Mouse (Mus musculus) hindbrain, postnatal 0 days (tissue): Measurements from ENCODE around the gene Zfp709. TPM values are rescaled to one million over a fixed set of nuclear protein-coding genes. Genes with fewer than 3 reads are reported as not detected.
"Not testable (repeated sequence)": the region's sequence is repeated elsewhere in the genome, so short reads cannot be mapped to it uniquely, and the experiment has no call there.

Experiments used
- ATAC-seq: fragments of 200-750 bp; cut with Nextera tagmentation; 2 replicates; pipeline ENCODE4 v1.8.0; 2017; ENCODE audit warnings: mild to moderate bottlenecking, moderate TSS enrichment, moderate library complexity
- DNase-seq: peaks from one replicate; pipeline ENCODE4 v3.0.0-alpha.2; 2015; ENCODE audit warnings: low spot score
- H3K27ac ChIP-seq: fragments of 300-500 bp; sonication (generic); 2 replicates; pipeline ENCODE4 v1.5.1; 2014; ENCODE audit warnings: mild to moderate bottlenecking
- H3K27me3 ChIP-seq: fragments of 300-500 bp; sonication (generic); 2 replicates; pipeline ENCODE4 v1.6.1; 2014; ENCODE audit warnings: low read length, mixed read lengths; ENCODE audit not compliant: insufficient read depth
- H3K36me3 ChIP-seq: fragments of 300-500 bp; sonication (generic); 2 replicates; pipeline ENCODE4 v1.6.1; 2014; ENCODE audit warnings: low read length, mixed read lengths; ENCODE audit not compliant: insufficient read depth
- H3K4me1 ChIP-seq: fragments of 300-500 bp; sonication (generic); 2 replicates; pipeline ENCODE4 v1.6.1; 2014; ENCODE audit warnings: antibody characterized with exemption, low read length, mixed read lengths; ENCODE audit not compliant: insufficient read depth
- H3K4me2 ChIP-seq: fragments of 300-500 bp; sonication (generic); 2 replicates; pipeline ENCODE4 v1.6.1; 2014; ENCODE audit warnings: low read depth, mild to moderate bottlenecking, low read length, moderate library complexity, mixed read lengths
- H3K4me3 ChIP-seq: fragments of 300-500 bp; sonication (generic); 2 replicates; pipeline ENCODE4 v1.5.1; 2014; ENCODE audit warnings: low read length
- H3K9ac ChIP-seq: fragments of 300-500 bp; sonication (generic); replicated peaks from 2 replicates; pipeline ENCODE4 v1.6.1; 2014; ENCODE audit warnings: mild to moderate bottlenecking, low read length, moderate library complexity, mixed read lengths
- H3K9me3 ChIP-seq: fragments of 300-500 bp; sonication (generic); 2 replicates; pipeline ENCODE4 v1.6.1; 2016; ENCODE audit warnings: low read length, mixed read lengths
- CTCF ChIP-seq: IDR thresholded peaks from 2 replicates; pipeline ENCODE4 v1.5.1; 2016; ENCODE audit warnings: antibody characterized with exemption, control low read depth, low read depth
- WGBS: fragments of 180-500 bp; shearing (Covaris S2); extraction: QIAGEN DNeasy Blood & Tissue Kit; methylation state at CpG from one replicate; pipeline ENCODE4 v1.1.7; 2014; 5-methylcytosine and 5-hydroxymethylcytosine counted together
- polyA plus RNA-seq: library from polyadenylated mRNA; unstranded; fragments of >200 nt; fragmentation: Nextera tagmentation; extraction: Ambion mirVana; gene quantifications from 2 replicates; pipeline ENCODE4 v1.2.1, GENCODE M21; 2015
- total RNA-seq: library from RNA; depleted of rRNA; stranded (reverse); fragments of >200 nt; gene quantifications from 2 replicates; pipeline ENCODE4 v1.2.3, GENCODE M21; 2014

Zfp709 gene
- total and polyA plus RNA-seq, 2 experiments from 2014 or later: 4.2 to 4.3 TPM

- H3K27me3 ChIP-seq, H3K9ac ChIP-seq, H3K4me1 ChIP-seq, H3K27ac ChIP-seq, ATAC-seq, DNase-seq, H3K9me3 ChIP-seq, H3K4me3 ChIP-seq, H3K4me2 ChIP-seq, H3K36me3 ChIP-seq: not testable (repeated sequence)
- WGBS: 80% methylated on average over 7 of the region's 10 CpGs
Measured at GRCm38 (mm10) chr8:71856630-71857328, 25.0 kb upstream of the Zfp709 start.

GRCm38 (mm10) chr8:71857364-71857763 lies 24.5 kb upstream of the Zfp709 start:
- not testable (repeated sequence) for H3K36me3 ChIP-seq, H3K27ac ChIP-seq, DNase-seq, H3K4me3 ChIP-seq, H3K4me2 ChIP-seq, H3K27me3 ChIP-seq, H3K9ac ChIP-seq, H3K4me1 ChIP-seq, H3K9me3 ChIP-seq
- peak; percentile 66; the same call in 1 of the 2 replicates for ATAC-seq
- 69% methylated on average over 2 of the region's 2 CpGs for WGBS

GRCm38 (mm10) chr8:71861551-71861950 lies 20.3 kb upstream of the Zfp709 start:
- not testable (repeated sequence) for H3K4me3 ChIP-seq, ATAC-seq, H3K27ac ChIP-seq, H3K36me3 ChIP-seq, DNase-seq, H3K4me2 ChIP-seq, H3K27me3 ChIP-seq, H3K9ac ChIP-seq, H3K9me3 ChIP-seq, H3K4me1 ChIP-seq
- WGBS: 71% methylated on average over 1 of the region's 1 CpGs

GRCm38 (mm10) chr8:71862038-71862437 lies 19.8 kb upstream of the Zfp709 start:
- H3K36me3 ChIP-seq, H3K4me1 ChIP-seq, H3K4me3 ChIP-seq, H3K9me3 ChIP-seq, ATAC-seq, H3K27ac ChIP-seq, H3K4me2 ChIP-seq, H3K9ac ChIP-seq, H3K27me3 ChIP-seq: not testable (repeated sequence)
- DNase-seq: peak; percentile 6

- H3K4me3 ChIP-seq, ATAC-seq, H3K36me3 ChIP-seq, H3K4me1 ChIP-seq, H3K9ac ChIP-seq, H3K9me3 ChIP-seq, DNase-seq, H3K27ac ChIP-seq, H3K4me2 ChIP-seq, H3K27me3 ChIP-seq: not testable (repeated sequence)
- WGBS: 49% methylated on average over 11 of the region's 11 CpGs
Measured at GRCm38 (mm10) chr8:71900666-71901065, 18.8 kb downstream of the Zfp709 start.

- H3K27ac ChIP-seq, DNase-seq, H3K4me3 ChIP-seq, H3K9ac ChIP-seq, H3K4me2 ChIP-seq, ATAC-seq, H3K27me3 ChIP-seq, H3K36me3 ChIP-seq, H3K9me3 ChIP-seq, H3K4me1 ChIP-seq: not testable (repeated sequence)
- 69% methylated on average over 1 of the region's 1 CpGs for WGBS
Measured at GRCm38 (mm10) chr8:71903084-71903483, 21.3 kb downstream of the Zfp709 start.

GRCm38 (mm10) chr8:71906809-71907208 lies 25.0 kb downstream of the Zfp709 start:
- 94% methylated on average over 1 of the region's 1 CpGs for WGBS
- no peaks in the 10 kb centered on the region for H3K4me1 ChIP-seq
- H3K9me3 ChIP-seq: no peaks in the 10 kb centered on the region

More at GRCm38 (mm10) chr8:71906809-71907208, 25.0 kb downstream of the Zfp709 start:
- DNase-seq: no peak
- Histone ChIP-seq H3K4me3 (no peak overlapping the region), H3K9ac (no peak overlapping the region), H3K36me3 (no peaks in the 10 kb centered on the region), H3K27ac (no peak overlapping the region), H3K4me2 (no peak overlapping the region), H3K27me3 (no peaks in the 10 kb centered on the region)
- ATAC-seq: no peak
- TF ChIP-seq CTCF: no peak
